8 mouse cellular contexts compared by ENCODE assay signal in genomic region chrX:150812787-150813298, GRCm38 (mm10). TPM values are rescaled to one million over a fixed set of nuclear protein-coding genes. Genes with fewer than 3 reads are reported as not detected.
DNase-seq lines count a peak whose midpoint lies in the region; ATAC-seq and TF ChIP-seq lines count a peak whose summit lies in the region.

No protein-coding gene starts in this region.

- ATAC-seq in heart, embryonic 12.5 days (ENCODE audit: insufficient number of reproducible peaks, low FRiP score): peak; percentile 94
- ATAC-seq in kidney, embryonic 16.5 days (ENCODE audit: low FRiP score, low TSS enrichment): peak; percentile 96
- ATAC-seq in monocyte, adult 5-6 weeks (replicated peaks; ENCODE audit: insufficient number of reproducible peaks, low FRiP score, low TSS enrichment, poor library complexity, severe bottlenecking): peak; percentile 63

- H3K36me3 ChIP-seq in heart, embryonic 12.5 days: peaks cover 40% of the 10 kb centered on the region
- H3K36me3 ChIP-seq in kidney, embryonic 16.5 days (ENCODE audit: insufficient read depth, low read length): peaks cover 24% of the 10 kb centered on the region; the same call in 1 of the 2 replicates

- H3K4me3 ChIP-seq in heart, embryonic 12.5 days: peak overlapping the region; percentile 63
- peak overlapping the region; percentile 61 for H3K4me3 ChIP-seq in kidney, embryonic 16.5 days (ENCODE audit: low read length)

- no peaks in the 10 kb centered on the region for H3K9me3 ChIP-seq in heart, embryonic 12.5 days (replicated peaks)
- H3K9me3 ChIP-seq in kidney, embryonic 16.5 days (ENCODE audit: low read length): no peaks in the 10 kb centered on the region

- peak overlapping the region; percentile 75 for H3K9ac ChIP-seq in heart, embryonic 12.5 days
- peak overlapping the region; percentile 66 for H3K9ac ChIP-seq in kidney, embryonic 16.5 days (replicated peaks; ENCODE audit: low read length)

- peak; percentile 47 to 48 for DNase-seq in B cell, adult 2 months
- DNase-seq in brain, embryonic 14.5 days (ENCODE audit: low read depth): peak; percentile 99
- peak; percentile 23 for DNase-seq in fat pad, adult 2 months (ENCODE audit: extremely low read depth, low read depth, low spot score)
- DNase-seq in liver: peak; percentile 87
- peak; percentile 73 to 76 for DNase-seq in spleen, postnatal 36 days (ENCODE audit: low spot score in 2 of 2)

- WGBS in heart, embryonic 12.5 days: 26% methylated on average over 24 of the region's 24 CpGs
- 27% methylated on average over 21 of the region's 24 CpGs for WGBS in kidney, embryonic 16.5 days

- TF ChIP-seq CTCF in brain, embryonic 14.5 days (IDR thresholded peaks at IDR 0.05; ENCODE audit: borderline replicate concordance, extremely low read depth, insufficient read depth, insufficient read length): no peak

- H3K27me3 ChIP-seq in heart, embryonic 12.5 days (replicated peaks): no peaks in the 10 kb centered on the region
- peaks cover 2% of the 10 kb centered on the region; the same call in 1 of the 2 replicates for H3K27me3 ChIP-seq in kidney, embryonic 16.5 days (ENCODE audit: insufficient read depth, low read length)

- H3K4me1 ChIP-seq in heart, embryonic 12.5 days (replicated peaks): peaks cover 8% of the 10 kb centered on the region
- H3K4me1 ChIP-seq in kidney, embryonic 16.5 days (ENCODE audit: insufficient read depth, low read length): peaks cover 4% of the 10 kb centered on the region; the same call in 1 of the 2 replicates

- TF ChIP-seq POLR2A in brain, embryonic 14.5 days (IDR thresholded peaks at IDR 0.05; ENCODE audit: borderline replicate concordance, extremely low read depth, insufficient read depth, insufficient read length, poor library complexity, severe bottlenecking): no peak

- H3K4me2 ChIP-seq in heart, embryonic 12.5 days: peak overlapping the region; percentile 74
- peak overlapping the region; percentile 67 for H3K4me2 ChIP-seq in kidney, embryonic 16.5 days (replicated peaks; ENCODE audit: low read depth, low read length)

- H3K27ac ChIP-seq in heart, embryonic 12.5 days (ENCODE audit: poor library complexity, severe bottlenecking): peak overlapping the region; percentile 91
- H3K27ac ChIP-seq in kidney, embryonic 16.5 days (ENCODE audit: low read length): peak overlapping the region; percentile 89

RNA-seq across cellular contexts. Expression of gene Maged2, which starts 1.3 kb away (rescaled TPM):
- 168 and 197 TPM in 2 replicates for polyA plus RNA-seq in brain, embryonic 14.5 days (2012; rRNA removed)
- 597 and 622 TPM in 2 replicates for polyA plus RNA-seq in heart, embryonic 12.5 days (2016; fragmentation: Nextera tagmentation; extraction: Ambion mirVana)
- polyA plus RNA-seq in kidney, embryonic 16.5 days (2015; fragmentation: Nextera tagmentation; extraction: Ambion mirVana): 723 and 769 TPM in 2 replicates
- total RNA-seq in monocyte, adult 5-6 weeks (2017): 1.6 to 8.5 TPM (median 3.3 TPM) in 3 replicates

Comparison
In these comparisons a context has a peak if more than half of its experiments do, and no peak if none do; other contexts are left out.
1. Peak in every context shown above with its lines: DNase-seq, ATAC-seq, H3K4me3 ChIP-seq and H3K27ac ChIP-seq.
2. DNase-seq: peak in every context shown above with its lines; median percentile 99 in brain, embryonic 14.5 days; 87 in liver; 74 in spleen, postnatal 36 days; 48 in B cell, adult 2 months; 23 in fat pad, adult 2 months.